Mouse (Mus musculus) cerebellum, postnatal 36 days (tissue): Measurements from ENCODE around the gene Sh3d21.
"Not testable (repeated sequence)": the region's sequence is repeated elsewhere in the genome, so short reads cannot be mapped to it uniquely, and the experiment has no call there.

Experiments used
- DNase-seq, 2 experiments: peaks; one replicate each; pipeline ENCODE4 v3.0.0; 2021 to 2022; ENCODE audit warnings: mixed read lengths in 2 of 2

The Sh3d21 gene

GRCm38 (mm10) chr4:126163067-126163659, at the start of gene Sh3d21:
Gene Sh3d21 (minus strand): TSS chr4:126163491.
- no peak for DNase-seq

GRCm38 (mm10) chr4:126207081-126207480, 43.8 kb upstream of the Sh3d21 start:
- no peak for DNase-seq

DNA sequence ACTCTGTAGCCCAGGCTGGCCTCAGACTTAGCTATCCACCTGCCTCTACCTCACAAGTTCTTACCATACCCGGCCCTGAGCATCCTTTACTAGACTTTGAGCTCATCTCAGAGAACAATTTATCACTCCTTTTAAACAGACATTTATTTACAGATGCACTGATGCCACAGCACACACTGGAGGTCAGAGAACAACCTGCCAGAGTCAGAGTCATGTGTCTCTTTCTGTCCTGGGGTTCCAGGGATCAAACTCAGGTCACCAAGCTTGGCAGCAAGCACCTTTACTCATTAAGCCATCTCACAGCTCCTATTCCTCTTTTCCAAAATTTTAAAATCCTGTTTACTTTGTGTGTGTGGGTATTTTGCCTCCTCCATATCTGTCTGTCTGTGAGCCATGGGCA, 42.1 kb upstream of the Sh3d21 start:
- no peak for DNase-seq

DNA sequence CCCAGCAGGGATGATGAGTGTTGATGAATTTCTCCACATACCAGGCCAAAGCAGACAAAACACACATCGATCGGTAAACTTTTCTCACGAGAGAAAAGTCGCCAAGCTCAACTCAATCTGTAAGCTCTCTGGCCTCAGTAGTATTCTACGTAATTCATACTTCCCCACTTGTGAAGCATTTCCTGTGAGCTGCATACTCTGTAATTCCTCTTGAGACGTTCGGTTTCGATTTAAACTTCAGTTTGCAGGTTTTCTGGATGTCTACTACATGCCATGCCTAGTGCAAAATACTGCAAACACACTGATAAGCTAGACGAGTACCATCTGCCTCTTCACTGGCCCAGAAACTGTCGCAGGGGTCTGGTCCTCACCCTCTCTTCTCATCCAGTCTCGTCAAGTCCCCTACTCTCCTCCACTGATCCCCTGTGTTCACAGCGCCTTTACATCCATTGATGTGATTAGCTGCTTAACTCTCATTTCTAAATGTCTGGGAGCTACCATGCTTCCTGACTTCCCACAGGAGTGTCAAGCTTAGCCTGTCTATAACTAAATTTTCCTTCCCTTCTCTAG, 41.5 kb upstream of the Sh3d21 start:
- DNase-seq, result no peak

DNA sequence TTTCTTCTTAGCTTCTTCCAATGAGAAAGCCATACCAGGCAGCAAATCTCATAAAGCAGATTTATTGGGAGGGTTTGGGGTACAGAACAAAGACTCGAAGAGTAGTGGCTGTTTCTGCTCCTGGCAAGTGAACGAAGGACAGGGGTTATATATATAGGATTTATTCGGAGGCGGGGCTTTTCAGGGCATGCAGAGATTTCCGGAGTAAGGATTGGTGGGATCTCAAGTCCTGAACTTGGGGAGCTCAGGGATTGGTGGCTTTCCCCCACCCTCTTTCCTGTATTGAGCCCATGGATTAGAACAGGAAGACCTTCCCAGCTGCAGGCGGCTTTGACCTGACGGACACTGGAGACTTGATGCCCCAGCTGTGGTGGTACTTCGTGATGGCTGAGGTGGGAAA, 40.7 kb upstream of the Sh3d21 start:
- no peak for DNase-seq

DNA sequence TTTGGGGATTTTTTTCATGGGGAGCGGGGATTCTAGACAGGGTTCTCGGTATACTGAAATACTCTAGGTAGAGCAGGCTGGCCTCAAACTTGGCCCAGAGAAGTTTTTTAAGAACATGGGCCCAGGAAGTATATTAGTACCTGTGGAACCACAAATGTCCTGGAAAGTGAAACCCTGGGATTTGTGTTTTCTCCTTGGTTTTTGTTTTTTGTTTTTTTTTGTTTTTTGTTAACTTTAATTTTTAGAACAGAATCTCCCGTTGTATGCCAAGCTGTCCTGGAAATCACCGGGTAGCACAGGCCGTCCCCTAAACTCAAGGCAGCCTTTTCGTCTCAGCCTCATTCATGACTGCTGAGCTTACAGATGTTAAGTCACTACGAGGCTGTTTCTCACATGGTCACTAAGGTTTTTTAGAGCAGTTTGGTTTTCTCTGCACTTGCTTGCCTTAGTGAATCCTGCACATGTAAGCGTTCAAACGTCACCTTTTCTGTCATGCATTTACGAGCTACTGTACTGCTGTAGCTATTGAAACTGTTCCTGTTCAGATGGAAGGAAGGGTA, 40.1 kb upstream of the Sh3d21 start:
- DNase-seq, result no peak

DNA sequence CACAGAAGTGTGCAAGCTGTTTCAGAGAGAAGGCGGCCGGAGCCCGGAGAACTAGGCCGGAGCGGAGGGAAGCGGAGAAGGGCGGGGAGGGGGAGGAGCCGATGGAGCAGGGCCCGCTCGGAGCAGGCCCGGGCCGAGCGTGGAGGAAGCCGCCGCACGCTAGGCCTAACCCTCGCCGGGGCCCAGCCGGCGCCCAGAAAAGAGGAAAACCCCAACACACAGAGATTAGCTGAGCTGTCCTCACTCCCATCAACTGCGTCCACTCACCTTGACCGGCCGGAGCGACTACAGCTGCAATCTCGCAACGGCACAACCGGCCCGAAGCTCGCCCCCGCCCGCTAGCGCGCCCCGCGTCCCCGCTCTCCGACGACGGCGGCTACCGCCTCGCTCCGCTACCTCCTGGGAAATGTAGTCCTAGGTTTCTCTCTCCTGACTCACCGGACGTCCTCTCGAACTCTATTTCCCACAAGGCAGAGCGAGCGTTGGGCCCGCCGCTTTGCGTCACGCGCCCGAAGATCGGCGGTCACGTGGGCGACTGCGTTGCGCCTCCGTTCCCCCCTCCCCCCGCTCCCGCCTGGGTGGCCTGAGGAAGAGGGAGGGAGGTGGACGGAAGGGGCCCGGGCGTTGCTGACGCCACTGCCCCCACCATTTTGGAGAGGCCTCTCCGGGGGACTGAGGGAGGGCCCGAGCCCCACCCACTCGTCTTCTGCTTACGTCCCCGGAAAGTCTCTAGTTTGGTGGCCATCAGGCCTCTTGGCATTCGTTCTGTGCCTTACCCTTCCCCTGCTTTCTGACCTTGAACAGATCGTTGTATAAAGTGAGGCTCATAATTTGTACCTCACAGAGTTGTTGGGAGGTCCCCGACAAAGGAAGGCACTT, 39.3 kb upstream of the Sh3d21 start, which contains the start of gene Thrap3:
Gene Thrap3 (minus strand): TSS at position 458 of the 879 bp plus-strand sequence.
- DNase-seq, result peak; percentile 98 to 99

DNA sequence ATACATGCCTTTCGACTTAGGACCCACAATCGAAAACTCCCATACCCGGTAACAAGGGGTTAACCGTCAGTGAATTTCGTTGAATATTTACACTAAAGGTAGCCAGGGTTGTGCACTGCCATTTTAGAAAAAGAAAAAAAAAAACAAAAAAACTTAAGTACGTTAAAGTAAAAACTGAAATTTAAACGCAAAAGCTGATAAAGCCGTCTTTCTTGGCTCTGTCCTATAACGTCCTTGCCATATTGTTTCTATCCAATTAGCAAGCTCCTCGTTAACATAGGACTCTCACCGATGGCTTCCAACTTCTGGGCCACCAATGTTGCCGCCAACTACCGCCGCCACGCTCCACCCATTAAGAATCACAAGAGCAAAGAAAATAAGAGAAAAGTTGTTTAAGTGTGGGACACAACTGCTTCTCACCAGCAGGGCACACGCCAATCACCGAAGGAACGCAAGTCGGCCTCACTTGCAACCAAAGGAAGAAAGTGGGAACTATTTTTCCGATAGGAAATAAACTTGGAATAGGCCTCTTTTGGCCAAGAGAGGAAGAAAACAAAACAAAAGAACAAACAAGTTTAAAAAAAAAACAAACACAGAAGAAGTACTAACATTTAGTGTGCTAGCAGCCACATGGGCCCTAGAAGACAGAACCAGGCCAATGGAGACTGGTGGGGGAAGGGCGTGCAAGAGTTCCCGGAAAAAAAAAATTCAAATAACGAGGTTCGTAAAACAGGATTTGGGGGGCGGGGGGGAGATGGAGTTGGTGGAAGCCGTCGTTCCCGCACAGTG, 38.4 kb upstream of the Sh3d21 start:
- DNase-seq, result peak in 1 of 2 experiments; percentile 27

GRCm38 (mm10) chr4:126200656-126201055, 37.4 kb upstream of the Sh3d21 start:
- DNase-seq, result no peak

GRCm38 (mm10) chr4:126200036-126200435, 36.7 kb upstream of the Sh3d21 start:
- DNase-seq, result no peak

DNA sequence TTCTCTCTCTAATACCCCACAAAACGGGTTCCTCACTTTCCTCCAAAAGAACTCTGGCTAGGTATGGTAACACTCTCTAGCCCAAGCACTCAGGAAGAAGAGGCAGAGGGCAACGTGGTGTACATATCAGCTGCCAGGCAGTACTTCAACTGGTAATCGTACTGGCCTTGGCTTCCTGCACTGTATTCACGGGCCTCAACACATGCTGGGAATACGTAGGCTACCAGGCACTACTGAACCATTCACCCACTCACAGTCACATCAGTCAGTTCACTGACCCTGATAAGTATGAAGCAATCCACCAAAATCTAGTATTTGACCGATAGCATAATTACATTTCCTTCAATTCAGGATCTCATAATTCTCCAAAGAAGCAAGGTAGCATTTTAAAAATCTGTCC, 36.3 kb upstream of the Sh3d21 start:
- no peak for DNase-seq

- DNase-seq, result no peak
Measured at GRCm38 (mm10) chr4:126197485-126197884, 34.2 kb upstream of the Sh3d21 start.

- no peak for DNase-seq
Measured at GRCm38 (mm10) chr4:126194916-126195315, 31.6 kb upstream of the Sh3d21 start.

DNA sequence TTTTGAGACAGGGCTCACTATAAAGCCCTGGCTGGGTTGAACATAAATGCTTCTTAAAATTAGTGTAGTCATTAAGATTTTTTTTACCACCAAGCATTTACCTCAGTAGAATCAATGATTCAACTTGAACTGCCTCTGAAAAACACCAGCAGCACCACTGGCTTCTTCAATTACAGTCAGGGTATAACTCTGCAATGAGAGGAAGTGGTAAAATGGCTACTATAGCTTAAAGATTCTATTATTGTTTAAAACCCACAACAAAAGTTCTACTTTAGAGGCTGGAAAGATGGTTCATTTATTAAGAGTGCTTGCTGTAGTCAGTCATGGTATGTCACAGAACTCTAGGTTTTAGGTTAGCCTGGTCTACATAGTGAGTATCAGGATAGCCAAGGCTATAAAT, 30.9 kb upstream of the Sh3d21 start:
- no peak for DNase-seq

DNA sequence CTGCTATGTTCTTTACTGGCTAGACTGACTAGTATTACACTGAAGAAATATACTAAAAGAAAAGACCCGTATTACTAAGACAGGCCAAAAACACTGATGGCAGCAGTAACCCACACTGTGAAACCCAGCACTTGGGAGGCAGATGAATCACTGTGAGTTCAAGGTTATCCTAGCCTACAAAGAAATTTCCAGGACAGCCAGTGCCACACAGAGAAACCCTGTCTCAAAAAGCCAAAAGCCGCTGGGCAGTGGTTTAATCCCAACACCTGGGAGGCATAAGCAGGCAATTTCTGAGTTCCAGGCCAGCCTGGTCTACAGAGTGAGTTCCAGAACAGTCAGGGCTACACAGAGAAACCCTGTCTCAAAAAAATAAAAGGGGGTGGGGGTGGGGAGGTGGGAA, 27.3 kb upstream of the Sh3d21 start:
- DNase-seq, result no peak

DNA sequence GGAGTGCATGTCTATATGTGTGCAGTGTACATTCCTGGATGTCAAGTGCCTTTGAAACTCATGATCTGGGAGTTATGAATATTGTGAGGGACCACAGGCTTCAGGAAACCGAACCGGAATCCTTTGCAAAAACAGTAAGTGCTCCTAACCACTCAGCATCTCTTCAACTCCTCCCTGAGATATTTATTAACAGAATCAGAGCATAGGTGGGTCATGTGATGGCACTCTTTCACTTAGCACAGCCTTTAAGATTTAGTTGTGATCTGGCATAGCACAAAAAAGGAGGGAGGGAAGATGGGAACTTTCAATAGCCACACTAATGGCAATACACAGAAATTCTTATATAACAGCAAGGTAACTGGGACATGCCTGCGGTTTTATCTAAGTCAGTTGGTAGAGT, 23.8 kb upstream of the Sh3d21 start:
- DNase-seq, result no peak

- DNase-seq, result no peak
Measured at GRCm38 (mm10) chr4:126183034-126183433, 19.7 kb upstream of the Sh3d21 start.

DNA sequence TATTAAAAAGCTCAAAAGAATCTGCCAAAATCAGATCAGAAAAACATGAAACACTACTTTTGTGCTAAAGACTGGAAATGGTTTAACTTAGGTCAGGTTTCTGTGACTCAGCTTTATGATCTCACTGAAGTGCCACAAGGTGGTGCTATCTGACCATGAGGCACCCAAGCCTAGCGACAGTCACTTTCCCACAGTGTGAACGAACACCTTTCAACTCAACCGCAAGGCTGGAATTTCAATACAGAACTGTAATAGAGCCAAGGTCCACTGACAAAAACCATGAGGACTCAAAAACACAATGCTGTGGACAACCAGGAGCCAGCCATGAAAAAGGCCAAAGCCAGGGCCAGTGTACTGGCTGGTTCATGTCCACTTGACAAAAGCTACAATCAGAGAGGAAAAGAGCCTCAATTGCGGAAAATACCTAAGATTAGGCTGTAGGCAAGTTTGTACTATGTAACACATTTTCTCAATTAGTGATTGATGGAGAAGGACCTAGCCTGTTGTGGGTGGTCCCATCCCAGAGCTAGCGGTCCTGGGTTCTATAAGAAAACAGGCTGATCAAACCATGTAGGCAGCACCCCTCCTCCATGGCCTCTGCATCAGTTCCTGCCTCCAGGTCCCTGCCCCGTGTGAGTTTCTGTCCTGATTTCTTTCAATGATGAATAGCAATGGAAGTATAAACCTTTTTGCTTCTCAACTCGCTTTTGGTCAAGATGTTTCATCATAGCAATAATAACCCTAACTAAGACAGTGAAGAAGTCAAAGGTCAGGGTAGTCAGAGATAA, 18.1 kb upstream of the Sh3d21 start:
- DNase-seq, result peak; percentile 45 to 59

- not testable (repeated sequence) for DNase-seq
Measured at GRCm38 (mm10) chr4:126175980-126176379, 12.7 kb upstream of the Sh3d21 start.

DNA sequence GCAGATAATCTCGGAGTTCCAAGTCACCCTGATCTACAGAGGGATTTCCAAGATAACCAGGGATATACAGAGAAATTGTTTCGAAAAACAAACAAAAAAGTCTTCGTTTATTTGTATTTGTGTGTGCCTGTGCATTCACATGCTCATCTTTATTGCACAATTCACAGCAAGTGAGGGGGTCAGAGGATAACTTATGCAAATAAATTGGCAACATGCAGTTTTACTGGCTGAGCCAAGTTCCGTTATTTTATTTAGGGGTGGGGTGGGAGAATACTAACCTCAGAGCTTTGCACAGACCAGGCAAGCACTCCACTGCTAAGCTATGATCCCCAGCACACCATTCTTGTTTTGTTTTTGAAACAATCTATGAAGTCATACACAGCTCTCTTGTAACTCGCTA, 10.5 kb upstream of the Sh3d21 start:
- DNase-seq, result no peak

DNA sequence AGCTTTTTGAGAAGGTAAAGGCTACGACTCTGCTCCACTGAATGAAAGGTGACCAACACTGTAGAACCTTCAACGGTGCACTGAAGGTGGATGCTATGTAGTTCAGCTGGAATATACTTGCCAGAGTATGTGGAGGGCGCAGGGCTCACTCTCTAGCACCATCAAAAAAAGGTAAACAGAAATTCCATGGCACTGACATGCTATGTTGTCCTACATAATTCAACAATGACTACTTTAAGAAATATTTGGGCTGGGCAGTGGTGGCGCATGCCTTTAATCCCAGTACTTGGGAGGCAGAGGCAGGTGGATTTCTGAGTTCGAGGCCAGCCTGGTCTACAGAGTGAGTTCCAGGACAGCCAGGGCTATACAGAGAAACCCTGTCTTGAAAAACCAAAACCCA, 7.4 kb upstream of the Sh3d21 start:
- not testable (repeated sequence) for DNase-seq

DNA sequence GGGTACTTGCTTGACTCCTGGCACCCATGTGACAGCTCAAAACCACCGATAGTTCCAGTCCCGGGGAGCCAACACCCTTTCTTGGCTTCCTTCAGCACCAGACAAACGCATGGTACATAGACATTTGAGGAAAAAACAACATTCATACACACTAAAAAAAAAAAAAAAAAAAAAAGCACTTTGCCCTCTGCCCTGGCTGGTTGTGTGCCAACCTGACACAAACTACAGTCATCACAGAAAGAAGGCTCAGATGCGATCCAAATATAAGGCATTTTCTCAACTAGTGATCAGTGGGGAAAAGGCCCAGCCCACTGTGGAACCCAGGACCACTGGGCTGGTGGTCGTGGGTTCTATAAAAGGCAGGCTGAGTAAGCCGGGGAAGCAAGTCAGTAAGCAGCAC, 5.6 kb upstream of the Sh3d21 start:
- DNase-seq, result no peak
